Mouse (Mus musculus) left cerebral cortex, postnatal 10 days (tissue): ENCODE measurements around the gene Olfr1173. TPM values are rescaled to one million over a fixed set of nuclear protein-coding genes. Genes with fewer than 3 reads are reported as not detected.

ENCODE experiments used
- DNase-seq, 2 experiments: peaks; one replicate each; pipeline ENCODE4 v3.0.0; 2021 to 2022; ENCODE audit warnings: low spot score in 2 of 2, mixed read lengths in 1 of 2; ENCODE audit errors: extremely low spot score in 1 of 2
- intact Hi-C: fragments of 180-260 bp; cut with DNase I; formaldehyde crosslinking; loops from one replicate; pipeline ENCODE4 v1.15.1; 2025
- total RNA-seq, 2 experiments: library from RNA; stranded (reverse); gene quantifications; 2 replicates each; pipeline ENCODE4 v1.2.3; 2021

Gene Olfr1173
- total RNA-seq = not detected

- intact Hi-C loops = no loop called here
- no peak for DNase-seq
Observed at GRCm38 (mm10) chr2:88279775-88280174, at the start of gene Olfr1173. Olfr1173 (minus strand) TSS chr2:88279875.

GRCm38 (mm10) chr2:88327115-88327514, 47.4 kb upstream of the Olfr1173 start, which contains the start of gene Olfr1175-ps:
Olfr1175-ps (minus strand) TSS chr2:88327215.
- intact Hi-C loops = no loop called here
- no peak for DNase-seq

- DNase-seq = no peak
- intact Hi-C loops = no loop called here
Observed at GRCm38 (mm10) chr2:88315035-88315434, 35.4 kb upstream of the Olfr1173 start, which contains the start of gene Olfr1174-ps. Olfr1174-ps (minus strand) TSS chr2:88315135.

- no peak for DNase-seq
- intact Hi-C loops = no loop called here
Observed at GRCm38 (mm10) chr2:88228234-88228633, 51.4 kb downstream of the Olfr1173 start, which contains the start of gene Olfr1170. Olfr1170 (minus strand) TSS chr2:88228334.

Other genes starting within 250 kb of the Olfr1173 start
- gene Olfr73, start 242.2 kb downstream of the Olfr1173 start, total RNA-seq = not detected
- gene Olfr1162, start 228.7 kb downstream of the Olfr1173 start, total RNA-seq = not detected
- gene Olfr1163, start 208.0 kb downstream of the Olfr1173 start, total RNA-seq = not detected
- not detected for gene Olfr1164, start 185.9 kb downstream of the Olfr1173 start, total RNA-seq
- not detected for gene Olfr1166, start 151.6 kb downstream of the Olfr1173 start, total RNA-seq
- not detected for gene Olfr1167, start 124.7 kb downstream of the Olfr1173 start, total RNA-seq
- gene Olfr1168, start 98.0 kb downstream of the Olfr1173 start, total RNA-seq = not detected
- gene Olfr1170, start 51.5 kb downstream of the Olfr1173 start, total RNA-seq = not detected
- gene Olfr1174-ps, start 35.3 kb upstream of the Olfr1173 start, total RNA-seq = not detected
- gene Olfr1175-ps, start 47.3 kb upstream of the Olfr1173 start, total RNA-seq = not detected
- gene Olfr1176, start 56.8 kb upstream of the Olfr1173 start, total RNA-seq = not detected
- not detected for gene Olfr1177-ps, start 66.6 kb upstream of the Olfr1173 start, total RNA-seq
- gene Olfr1178, start 107.2 kb upstream of the Olfr1173 start, total RNA-seq = not detected
- not detected for gene Olfr1179, start 126.6 kb upstream of the Olfr1173 start, total RNA-seq
- not detected for gene Olfr1180, start 139.3 kb upstream of the Olfr1173 start, total RNA-seq
- gene Olfr1181, start 146.3 kb upstream of the Olfr1173 start, total RNA-seq = not detected
- not detected for gene Gm13757, start 169.3 kb upstream of the Olfr1173 start, total RNA-seq
- gene Olfr1183, start 175.0 kb upstream of the Olfr1173 start, total RNA-seq = not detected
- not detected for gene Olfr1184, start 203.7 kb upstream of the Olfr1173 start, total RNA-seq
- gene Olfr1185-ps1, start 213.4 kb upstream of the Olfr1173 start, total RNA-seq = not detected
- not detected for gene Olfr1186, start 238.7 kb upstream of the Olfr1173 start, total RNA-seq